Mouse (Mus musculus) lung, adult 2 months (tissue): ENCODE data around the gene Ehmt2.

Experiments
- CTCF ChIP-seq: fragments of 200-500 bp; IDR thresholded peaks from 2 replicates; pipeline ENCODE4 v1.5.1; 2011; ENCODE audit warnings: mild to moderate bottlenecking, low read length, control low read depth; ENCODE audit not compliant: insufficient read depth
- POLR2A ChIP-seq: fragments of 200-500 bp; IDR thresholded peaks from 2 replicates; pipeline ENCODE4 v1.6.1; 2011; ENCODE audit warnings: low read depth, mild to moderate bottlenecking, control low read depth, low read length, borderline replicate concordance; ENCODE audit errors: extremely low read depth

DNA sequence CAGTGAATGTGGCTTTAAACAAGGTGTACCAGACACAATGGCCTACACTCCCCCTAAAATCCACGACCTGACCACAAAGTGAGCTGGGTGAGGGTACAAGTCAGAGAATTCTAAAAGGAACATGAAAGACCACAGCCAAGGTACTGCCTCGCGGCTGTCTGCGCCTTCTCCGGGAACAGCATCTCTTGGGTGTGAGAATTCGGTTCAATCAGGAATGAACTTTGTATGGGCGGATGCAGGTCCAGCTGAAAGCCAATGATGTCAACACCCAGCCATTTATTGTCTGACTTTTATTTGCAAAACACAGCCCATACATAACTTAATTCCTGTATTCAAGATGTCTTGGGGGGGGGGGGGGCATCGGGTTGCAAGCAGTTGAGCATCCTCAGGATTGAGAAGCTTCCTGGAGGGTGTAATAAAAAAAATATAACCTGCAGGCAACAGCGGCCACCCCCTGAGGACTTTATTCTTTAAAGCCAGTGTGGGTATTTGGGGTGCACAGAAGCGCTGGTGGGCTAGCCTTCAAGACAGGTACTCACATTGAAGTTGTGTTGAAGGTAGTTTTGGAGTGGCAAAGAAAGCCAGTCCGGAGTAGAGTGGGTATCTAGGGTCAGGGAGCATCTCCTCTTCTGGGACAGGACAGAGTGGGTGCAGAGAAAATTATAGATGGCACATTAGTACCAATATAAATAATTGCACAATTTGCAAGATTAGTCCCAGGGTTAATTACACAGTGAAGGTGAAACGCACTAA lies 5.0 kb upstream of the Ehmt2 start:
- TF ChIP-seq CTCF = no peak
- no peak for TF ChIP-seq POLR2A
